Comparison of ENCODE assay signal across 7 mouse cellular contexts in the genomic region with DNA sequence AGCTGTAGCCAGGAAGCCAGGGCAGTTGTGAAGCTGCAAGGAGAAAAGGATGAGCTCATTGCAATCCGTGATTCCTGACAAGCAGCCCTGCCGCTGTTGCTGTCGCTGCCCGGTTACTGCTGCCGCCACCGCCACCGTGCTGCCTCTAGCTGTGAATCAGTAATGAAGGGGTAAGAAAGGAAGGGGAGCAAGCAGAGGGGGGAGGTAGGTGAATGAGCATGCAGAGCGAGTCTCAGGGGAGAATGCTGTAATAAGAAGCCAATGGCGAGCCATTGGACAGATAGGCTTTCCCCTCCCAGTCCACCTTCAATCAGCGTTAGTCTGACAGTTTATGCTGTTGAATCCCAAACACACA.
DNase-seq lines count a peak whose midpoint lies in the region; ATAC-seq and TF ChIP-seq lines count a peak whose summit lies in the region.

No protein-coding gene starts in this region.

- peak; percentile 2; the same call in 1 of the 2 replicates for TF ChIP-seq CTCF in left cerebral cortex, adult 2 months (IDR thresholded peaks at IDR 0.05)

- peak overlapping the region; percentile 66 for H3K4me2 ChIP-seq in hindbrain, embryonic 16.5 days (ENCODE audit: low read length)

- intact Hi-C loops in left cerebral cortex, adult 2 months (cut with DNase I): no loop called here

- H3K36me3 ChIP-seq in hindbrain, embryonic 16.5 days (ENCODE audit: control insufficient read depth, insufficient read depth, low read length): no peaks in the 10 kb centered on the region
- H3K36me3 ChIP-seq in megakaryocyte, embryonic 14.5 days (replicated peaks; ENCODE audit: low read length): no peaks in the 10 kb centered on the region

- H3K27ac ChIP-seq in hindbrain, embryonic 16.5 days (ENCODE audit: low read depth, low read length): peak overlapping the region; percentile 93
- peak overlapping the region; percentile 90 for H3K27ac ChIP-seq in left cerebral cortex, adult 2 months

- peak overlapping the region; percentile 75 for H3K9ac ChIP-seq in hindbrain, embryonic 16.5 days (ENCODE audit: low read depth, low read length)

- peak overlapping the region; percentile 51 for H3K4me3 ChIP-seq in hindbrain, embryonic 16.5 days (ENCODE audit: low read length)
- H3K4me3 ChIP-seq in left cerebral cortex, adult 2 months: peak overlapping the region; percentile 69
- H3K4me3 ChIP-seq in megakaryocyte, embryonic 14.5 days (replicated peaks): peak overlapping the region; percentile 67

- WGBS in hindbrain, embryonic 16.5 days: 0% methylated on average over 10 of the region's 10 CpGs

- peak; percentile 94 for ATAC-seq in hindbrain, embryonic 16.5 days

- peaks cover 13% of the 10 kb centered on the region for H3K4me1 ChIP-seq in hindbrain, embryonic 16.5 days (ENCODE audit: control insufficient read depth, insufficient read depth, low read depth, low read length)
- H3K4me1 ChIP-seq in megakaryocyte, embryonic 14.5 days: peaks cover 33% of the 10 kb centered on the region

- no peaks in the 10 kb centered on the region for H3K9me3 ChIP-seq in hindbrain, embryonic 16.5 days (ENCODE audit: control insufficient read depth, low read length)
- no peaks in the 10 kb centered on the region for H3K9me3 ChIP-seq in megakaryocyte, embryonic 14.5 days

- H3K27me3 ChIP-seq in hindbrain, embryonic 16.5 days (replicated peaks; ENCODE audit: control insufficient read depth, insufficient read depth, low read length): no peaks in the 10 kb centered on the region
- H3K27me3 ChIP-seq in megakaryocyte, embryonic 14.5 days (replicated peaks): no peaks in the 10 kb centered on the region

- peak; percentile 14 for DNase-seq in adrenal gland, adult 8-10 months
- peak; percentile 86 for DNase-seq in cerebellum, postnatal 10 days
- peak; percentile 68 to 73 for DNase-seq in frontal cortex, postnatal 14 days (ENCODE audit: low spot score in 2 of 2)
- DNase-seq in left cerebral cortex, adult 2 months (ENCODE audit: extremely low spot score in 1 of 2, low spot score in 2 of 2): peak; percentile 72 to 81
- peak; percentile 18 for DNase-seq in skeletal muscle tissue, adult 2 months (ENCODE audit: low read depth, low spot score)

Comparison
In these comparisons a context has a peak if more than half of its experiments do, and no peak if none do; other contexts are left out.
1. Peak in every context shown above with its lines: DNase-seq, ATAC-seq, H3K4me3 ChIP-seq and H3K27ac ChIP-seq.
2. DNase-seq: peak in every context shown above with its lines; median percentile 86 in cerebellum, postnatal 10 days; 76 in left cerebral cortex, adult 2 months; 70 in frontal cortex, postnatal 14 days; 18 in skeletal muscle tissue, adult 2 months; 14 in adrenal gland, adult 8-10 months.